In the genomic region with DNA sequence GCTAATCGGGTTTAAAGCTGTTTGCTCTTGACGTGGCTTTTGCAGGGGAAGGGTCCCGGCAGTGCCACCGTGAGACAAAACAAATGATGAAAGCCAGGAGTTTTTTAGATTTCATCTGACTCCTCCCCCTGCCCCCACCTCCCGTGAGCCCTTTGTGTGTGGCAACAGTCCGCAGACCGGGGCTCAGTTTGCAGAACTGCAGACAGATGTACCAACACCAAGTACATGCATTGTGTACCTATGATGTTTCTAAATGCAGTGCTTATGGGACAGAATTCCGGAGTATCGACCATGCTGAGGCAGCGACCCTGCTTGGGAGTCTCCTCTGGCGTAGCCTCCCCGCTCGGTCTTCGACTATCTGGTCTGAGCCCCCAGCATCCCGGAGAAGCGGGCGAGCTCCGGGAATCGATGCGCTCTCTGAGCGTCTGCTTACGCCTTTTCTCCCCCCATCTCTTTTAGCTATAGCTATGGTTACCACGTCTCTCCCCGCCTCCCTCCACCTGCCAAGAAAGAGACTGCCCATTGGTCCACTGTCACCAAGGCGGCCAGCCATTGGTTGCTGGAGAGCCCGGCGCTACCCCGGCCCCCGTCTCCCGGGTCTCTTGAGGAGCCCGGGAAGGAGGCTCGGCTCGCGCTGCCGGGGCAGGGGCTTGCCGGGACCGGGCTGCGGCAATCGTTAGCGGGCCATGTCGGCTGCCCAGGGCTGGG, we compare ENCODE assay signal across 8 mouse cellular contexts. TPM values are rescaled to one million over a fixed set of nuclear protein-coding genes. Genes with fewer than 3 reads are reported as not detected.
DNase-seq lines count a peak whose midpoint lies in the region; ATAC-seq lines count a peak whose summit lies in the region.

A gene (plus strand): TSS at position 561 of the 708 bp plus-strand sequence.

- peak within 1 kb of the TSS; percentile 99 for H3K4me3 ChIP-seq in hindbrain, embryonic 11.5 days (ENCODE audit: low read depth, low read length)

- peak; percentile 99 for DNase-seq in Muller cell, postnatal 12 days (ENCODE audit: inconsistent ontology term)
- DNase-seq in cerebellum, adult 9-11 months: peak; percentile 100
- peak; percentile 99 to 100 for DNase-seq in frontal cortex, adult 2 months (ENCODE audit: extremely low spot score in 1 of 2, low spot score in 1 of 2)
- DNase-seq in hindbrain, embryonic 11.5 days (ENCODE audit: low spot score): peak; percentile 100
- peak; percentile 100 for DNase-seq in layer of hippocampus, postnatal 10 days (ENCODE audit: low spot score in 2 of 2)
- peak; percentile 100 for DNase-seq in lung, postnatal 10 days
- peak; percentile 99 for DNase-seq in ovary, postnatal 36 days (ENCODE audit: low spot score)
- peak; percentile 100 for DNase-seq in thymus, postnatal 25 days

- under 1% methylated on average over 40 of the region's 41 CpGs for WGBS in hindbrain, embryonic 11.5 days

- H3K27me3 ChIP-seq in hindbrain, embryonic 11.5 days (ENCODE audit: control insufficient read depth, insufficient read depth, low read length): no peaks in the 10 kb centered on the region

- ATAC-seq in hindbrain, embryonic 11.5 days (ENCODE audit: low FRiP score): peak; percentile 100

- peak within 1 kb of the TSS; percentile 95 for H3K27ac ChIP-seq in hindbrain, embryonic 11.5 days (ENCODE audit: low read depth, low read length)

- H3K9ac ChIP-seq in hindbrain, embryonic 11.5 days (ENCODE audit: low read depth, low read length): peak within 1 kb of the TSS; percentile 94

- H3K9me3 ChIP-seq in hindbrain, embryonic 11.5 days (ENCODE audit: control insufficient read depth, low read length): no peaks in the 10 kb centered on the region

- no peaks in the 10 kb centered on the region for H3K4me1 ChIP-seq in hindbrain, embryonic 11.5 days (replicated peaks; ENCODE audit: control insufficient read depth, insufficient read depth, low read length)

- H3K4me2 ChIP-seq in hindbrain, embryonic 11.5 days (replicated peaks; ENCODE audit: low read depth, low read length): peak within 1 kb of the TSS; percentile 68

- no peaks in the 10 kb centered on the region for H3K36me3 ChIP-seq in hindbrain, embryonic 11.5 days (ENCODE audit: control insufficient read depth, insufficient read depth, low read length)

RNA-seq across cellular contexts. Expression of the gene that starts here (rescaled TPM):
- 55.5 and 62.7 TPM in 2 replicates for polyA plus RNA-seq in frontal cortex, adult 2 months (2012; rRNA removed)
- 27.4 and 28.2 TPM in 2 replicates for polyA plus RNA-seq in hindbrain, embryonic 11.5 days (2014; fragmentation: Nextera tagmentation; extraction: Ambion mirVana)
- total RNA-seq in layer of hippocampus, postnatal 10 days (2021): 100 to 1,000 TPM; 132 to 157 TPM

Comparison
In these comparisons a context has a peak if more than half of its experiments do, and no peak if none do; other contexts are left out.
1. Peak in every context shown above with its lines: DNase-seq, ATAC-seq, H3K4me3 ChIP-seq and H3K27ac ChIP-seq.